Mouse (Mus musculus) embryonic facial prominence, embryonic 14.5 days (tissue): Measurements from ENCODE around the gene Gas8. TPM values are rescaled to one million over a fixed set of nuclear protein-coding genes. Genes with fewer than 3 reads are reported as not detected.
"Not testable (repeated sequence)": the region's sequence is repeated elsewhere in the genome, so short reads cannot be mapped to it uniquely, and the experiment has no call there.

Source experiments
- ATAC-seq: fragments of 200-750 bp; cut with Nextera tagmentation; 2 replicates; pipeline ENCODE4 v1.8.0; 2017; ENCODE audit warnings: low read depth, moderate number of reproducible peaks, moderate TSS enrichment
- DNase-seq: peaks from one replicate; pipeline ENCODE4 v3.0.0-alpha.2; 2015; ENCODE audit warnings: low spot score
- H3K27ac ChIP-seq: fragments of 300-500 bp; sonication (generic); replicated peaks from 2 replicates; pipeline ENCODE4 v1.5.1; 2014; ENCODE audit warnings: low read depth, mild to moderate bottlenecking, low read length, moderate library complexity
- H3K27me3 ChIP-seq: fragments of 300-500 bp; sonication (generic); replicated peaks from 2 replicates; pipeline ENCODE4 v1.6.1; 2014; ENCODE audit warnings: low read length; ENCODE audit not compliant: control insufficient read depth, insufficient read depth
- H3K36me3 ChIP-seq: fragments of 300-500 bp; sonication (generic); 2 replicates; pipeline ENCODE4 v1.6.1; 2014; ENCODE audit warnings: low read length, mixed read lengths; ENCODE audit not compliant: control insufficient read depth, insufficient read depth
- H3K4me1 ChIP-seq: fragments of 300-500 bp; sonication (generic); 2 replicates; pipeline ENCODE4 v1.6.1; 2014; ENCODE audit warnings: antibody characterized with exemption, low read length; ENCODE audit not compliant: control insufficient read depth, insufficient read depth
- H3K4me2 ChIP-seq: fragments of 300-500 bp; sonication (generic); 2 replicates; pipeline ENCODE4 v1.6.1; 2014; ENCODE audit warnings: low read depth, mild to moderate bottlenecking, low read length, moderate library complexity, mixed read lengths
- H3K4me3 ChIP-seq: fragments of 300-500 bp; sonication (generic); 2 replicates; pipeline ENCODE4 v1.5.1; 2014; ENCODE audit warnings: low read depth, mild to moderate bottlenecking, low read length
- H3K9ac ChIP-seq: fragments of 300-500 bp; sonication (generic); 2 replicates; pipeline ENCODE4 v1.6.1; 2014; ENCODE audit warnings: low read depth, mild to moderate bottlenecking, low read length, moderate library complexity, mixed read lengths
- H3K9me3 ChIP-seq: fragments of 300-500 bp; sonication (generic); 2 replicates; pipeline ENCODE4 v1.6.1; 2016; ENCODE audit warnings: low read length; ENCODE audit not compliant: control insufficient read depth
- WGBS: fragments of 180-500 bp; shearing (Covaris S2); extraction: QIAGEN DNeasy Blood & Tissue Kit; methylation state at CpG from one replicate; pipeline ENCODE4 v1.1.7; 2014; 5-methylcytosine and 5-hydroxymethylcytosine counted together
- polyA plus RNA-seq: library from polyadenylated mRNA; unstranded; fragments of >200 nt; fragmentation: Nextera tagmentation; extraction: Ambion mirVana; gene quantifications from 2 replicates; pipeline ENCODE4 v1.2.1, GENCODE M21; 2014

The Gas8 gene
- polyA plus RNA-seq = 27.1 and 30.7 TPM in 2 replicates

GRCm38 (mm10) chr8:123518667-123519066, at the start of gene Gas8:
Gas8 (plus strand) TSS chr8:123518834.
- peaks cover 22% of the 10 kb centered on the region for H3K4me1 ChIP-seq
- WGBS = under 1% methylated on average over 20 of the region's 20 CpGs
- peaks cover 27% of the 10 kb centered on the region; the same call in 1 of the 2 replicates for H3K36me3 ChIP-seq
- DNase-seq (peak; percentile 97), ATAC-seq (peak; percentile 93)
- peak within 1 kb of the TSS; percentile 84 for H3K9ac ChIP-seq
- peaks cover 9% of the 10 kb centered on the region for H3K27me3 ChIP-seq
- H3K27ac ChIP-seq = no peak within 1 kb of the TSS
- H3K4me3 ChIP-seq = peak within 1 kb of the TSS; percentile 60
- no peaks in the 10 kb centered on the region for H3K9me3 ChIP-seq
- peak within 1 kb of the TSS; percentile 86 for H3K4me2 ChIP-seq

GRCm38 (mm10) chr8:123472991-123473390, 45.6 kb upstream of the Gas8 start:
- not testable (repeated sequence) for H3K4me2 ChIP-seq, H3K27ac ChIP-seq, H3K4me3 ChIP-seq, H3K4me1 ChIP-seq, H3K36me3 ChIP-seq, ATAC-seq, H3K27me3 ChIP-seq, H3K9ac ChIP-seq, DNase-seq, H3K9me3 ChIP-seq
- WGBS = 71% methylated on average over 6 of the region's 6 CpGs

- not testable (repeated sequence) for H3K27ac ChIP-seq, ATAC-seq, DNase-seq, H3K4me3 ChIP-seq, H3K27me3 ChIP-seq, H3K9me3 ChIP-seq, H3K9ac ChIP-seq, H3K36me3 ChIP-seq, H3K4me2 ChIP-seq
- WGBS = 63% methylated on average over 5 of the region's 5 CpGs
- H3K4me1 ChIP-seq = peaks cover 14% of the 10 kb centered on the region
Measured at GRCm38 (mm10) chr8:123474549-123474948, 44.1 kb upstream of the Gas8 start.

GRCm38 (mm10) chr8:123476911-123477736, 41.5 kb upstream of the Gas8 start:
- peak overlapping the region; percentile 84 for H3K9ac ChIP-seq
- ATAC-seq = peak; percentile 31
- 9% methylated on average over 34 of the region's 34 CpGs for WGBS
- H3K4me1 ChIP-seq = peaks cover 14% of the 10 kb centered on the region
- peak overlapping the region; percentile 93 for H3K27ac ChIP-seq
- DNase-seq = peak; percentile 22
- H3K9me3 ChIP-seq = no peaks in the 10 kb centered on the region
- H3K4me3 ChIP-seq = peak overlapping the region; percentile 90
- peaks cover 18% of the 10 kb centered on the region for H3K36me3 ChIP-seq
- H3K4me2 ChIP-seq = peak overlapping the region; percentile 79
- H3K27me3 ChIP-seq = no peaks in the 10 kb centered on the region

GRCm38 (mm10) chr8:123477737-123478258, 40.8 kb upstream of the Gas8 start, which contains the start of gene Afg3l1:
Afg3l1 (plus strand) TSS chr8:123477903.
- H3K27ac ChIP-seq = peak within 1 kb of the TSS; percentile 93
- H3K4me1 ChIP-seq = peaks cover 14% of the 10 kb centered on the region
- peak; percentile 94 for DNase-seq
- peaks cover 25% of the 10 kb centered on the region for H3K36me3 ChIP-seq
- peak; percentile 95 for ATAC-seq
- no peaks in the 10 kb centered on the region for H3K9me3 ChIP-seq
- H3K27me3 ChIP-seq = no peaks in the 10 kb centered on the region
- peak within 1 kb of the TSS; percentile 79 for H3K4me2 ChIP-seq
- WGBS = under 1% methylated on average over 24 of the region's 58 CpGs
- peak within 1 kb of the TSS; percentile 84 for H3K9ac ChIP-seq
- H3K4me3 ChIP-seq = peak within 1 kb of the TSS; percentile 90

GRCm38 (mm10) chr8:123478456-123479218, 40.0 kb upstream of the Gas8 start:
- Histone ChIP-seq H3K27ac (peak overlapping the region; percentile 93), H3K9me3 (no peaks in the 10 kb centered on the region), H3K4me1 (peaks cover 14% of the 10 kb centered on the region), H3K27me3 (no peaks in the 10 kb centered on the region), H3K9ac (peak overlapping the region; percentile 84), H3K4me2 (peak overlapping the region; percentile 79), H3K4me3 (peak overlapping the region; percentile 90), H3K36me3 (peaks cover 29% of the 10 kb centered on the region)
- 32% methylated on average over 16 of the region's 16 CpGs for WGBS
- DNase-seq (peak; percentile 11), ATAC-seq (no peak)

- Histone ChIP-seq H3K4me2 (no peak overlapping the region), H3K9ac (no peak overlapping the region), H3K27ac (no peak overlapping the region), H3K4me1 (peaks cover 8% of the 10 kb centered on the region; the same call in 1 of the 2 replicates), H3K36me3 (peaks cover 60% of the 10 kb centered on the region), H3K27me3 (no peaks in the 10 kb centered on the region), H3K9me3 (no peaks in the 10 kb centered on the region), H3K4me3 (no peak overlapping the region)
- DNase-seq = no peak
- 93% methylated on average over 7 of the region's 7 CpGs for WGBS
- ATAC-seq = no peak
Measured at GRCm38 (mm10) chr8:123482627-123483026, 36.0 kb upstream of the Gas8 start.

- H3K4me3 ChIP-seq = no peak overlapping the region
- H3K27ac ChIP-seq = no peak overlapping the region
- H3K9me3 ChIP-seq = no peaks in the 10 kb centered on the region
- no peak for ATAC-seq
- WGBS = 95% methylated on average over 15 of the region's 15 CpGs
- DNase-seq = no peak
- H3K4me2 ChIP-seq = no peak overlapping the region
- no peak overlapping the region for H3K9ac ChIP-seq
- H3K36me3 ChIP-seq = peaks cover 98% of the 10 kb centered on the region
- H3K4me1 ChIP-seq = no peaks in the 10 kb centered on the region
- H3K27me3 ChIP-seq = no peaks in the 10 kb centered on the region
Measured at GRCm38 (mm10) chr8:123491280-123492075, 27.2 kb upstream of the Gas8 start.
